Mouse (Mus musculus) stomach, embryonic 15.5 days (tissue): Measurements from ENCODE around the gene Hist1h2bn. TPM values are rescaled to one million over a fixed set of nuclear protein-coding genes. Genes with fewer than 3 reads are reported as not detected.
"Not testable (repeated sequence)": the region's sequence is repeated elsewhere in the genome, so short reads cannot be mapped to it uniquely, and the experiment has no call there.

Experiments
- ATAC-seq: fragments of 200-750 bp; cut with Nextera tagmentation; 2 replicates; pipeline ENCODE4 v1.8.0; 2017; ENCODE audit warnings: low read depth, moderate number of reproducible peaks, moderate TSS enrichment; ENCODE audit not compliant: insufficient read depth, low FRiP score
- H3K27ac ChIP-seq: fragments of 300-500 bp; sonication (generic); 2 replicates; pipeline ENCODE4 v1.5.1; 2015; ENCODE audit warnings: mild to moderate bottlenecking, inconsistent platforms
- H3K27me3 ChIP-seq: fragments of 300-500 bp; sonication (generic); replicated peaks from 2 replicates; pipeline ENCODE4 v1.6.1; 2015; ENCODE audit warnings: inconsistent platforms
- H3K36me3 ChIP-seq: fragments of 300-500 bp; sonication (generic); 2 replicates; pipeline ENCODE4 v1.6.1; 2015; ENCODE audit warnings: inconsistent platforms
- H3K4me1 ChIP-seq: fragments of 300-500 bp; sonication (generic); 2 replicates; pipeline ENCODE4 v1.6.1; 2015; ENCODE audit warnings: inconsistent platforms
- H3K4me2 ChIP-seq: fragments of 300-500 bp; sonication (generic); 2 replicates; pipeline ENCODE4 v1.6.1; 2015; ENCODE audit warnings: mild to moderate bottlenecking, inconsistent platforms
- H3K4me3 ChIP-seq: fragments of 300-500 bp; sonication (generic); replicated peaks from 2 replicates; pipeline ENCODE4 v1.5.1; 2015; ENCODE audit warnings: inconsistent platforms
- H3K9ac ChIP-seq: fragments of 300-500 bp; sonication (generic); 2 replicates; pipeline ENCODE4 v1.6.1; 2015; ENCODE audit warnings: inconsistent platforms
- H3K9me3 ChIP-seq: fragments of 300-500 bp; sonication (generic); 2 replicates; pipeline ENCODE4 v1.6.1; 2016; ENCODE audit warnings: inconsistent platforms
- WGBS: fragments of 180-500 bp; shearing (Covaris S2); methylation state at CpG from one replicate; pipeline ENCODE4 v1.1.7; 2015; 5-methylcytosine and 5-hydroxymethylcytosine counted together
- polyA plus RNA-seq: library from polyadenylated mRNA; unstranded; fragments of >200 nt; fragmentation: Nextera tagmentation; extraction: Ambion mirVana; gene quantifications from 2 replicates; pipeline ENCODE4 v1.2.1, GENCODE M21; 2015

Gene Hist1h2bn
- polyA plus RNA-seq: 3.3 and 6.0 TPM in 2 replicates

DNA sequence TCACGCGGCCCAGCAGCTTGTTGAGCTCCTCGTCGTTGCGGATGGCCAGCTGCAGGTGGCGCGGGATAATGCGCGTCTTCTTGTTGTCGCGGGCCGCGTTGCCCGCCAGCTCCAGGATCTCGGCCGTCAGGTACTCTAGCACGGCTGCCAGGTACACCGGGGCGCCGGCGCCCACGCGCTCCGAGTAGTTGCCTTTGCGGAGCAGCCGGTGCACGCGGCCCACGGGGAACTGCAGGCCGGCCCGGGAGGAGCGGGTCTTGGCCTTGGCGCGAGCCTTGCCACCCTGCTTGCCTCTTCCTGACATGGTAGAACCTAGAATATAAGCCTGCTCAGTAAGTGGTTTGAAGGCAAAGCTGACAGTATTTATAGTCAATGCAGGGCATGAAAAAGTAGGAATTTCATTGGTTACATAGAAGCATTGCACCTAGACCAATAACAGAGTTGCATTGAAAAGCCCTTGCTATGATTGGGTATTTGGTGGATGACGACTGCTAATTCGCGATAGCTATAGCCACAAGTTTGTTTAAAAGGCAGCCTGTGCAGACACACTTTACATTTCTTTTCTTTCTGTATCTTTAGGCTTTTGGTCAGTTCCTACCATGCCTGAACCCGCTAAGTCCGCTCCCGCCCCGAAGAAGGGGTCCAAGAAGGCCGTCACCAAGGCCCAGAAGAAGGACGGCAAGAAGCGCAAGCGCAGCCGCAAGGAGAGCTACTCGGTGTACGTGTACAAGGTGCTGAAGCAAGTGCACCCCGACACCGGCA lies at the start of gene Hist1h2bn, which contains the start of gene Hist1h2ak:
Gene Hist1h2bn (plus strand): TSS at position 600 of the 762 bp plus-strand sequence.
Gene Hist1h2ak (minus strand): TSS at position 304 of the 762 bp plus-strand sequence.
- WGBS: under 1% methylated on average over 43 of the region's 50 CpGs
- peak within 1 kb of the TSS; percentile 39; the same call in 1 of the 2 replicates for H3K9ac ChIP-seq
- peak; percentile 91 for ATAC-seq

DNA sequence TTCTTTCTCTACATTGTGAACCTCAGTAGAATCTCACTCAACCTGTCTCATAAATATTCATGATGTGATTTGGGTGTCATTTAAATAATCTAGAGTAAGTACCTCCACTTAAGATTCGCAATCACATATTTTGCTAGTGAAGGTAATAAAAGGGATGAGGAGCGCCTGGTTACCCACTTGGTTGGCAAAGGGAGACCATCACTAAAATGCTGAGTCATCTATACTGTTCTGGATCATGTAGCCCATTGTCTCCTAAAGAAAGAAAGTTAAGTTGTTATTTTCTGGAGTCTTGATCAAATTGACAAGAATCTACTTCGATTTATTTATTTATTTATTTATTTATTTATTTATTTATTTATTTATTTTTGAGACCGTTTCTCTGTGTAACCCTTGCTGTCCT lies 47.3 kb upstream of the Hist1h2bn start:
- WGBS: 71% methylated on average over 4 of the region's 4 CpGs
- Histone ChIP-seq H3K4me1 (no peaks in the 10 kb centered on the region), H3K27me3 (no peaks in the 10 kb centered on the region), H3K27ac (no peak overlapping the region), H3K9me3 (no peaks in the 10 kb centered on the region), H3K36me3 (no peaks in the 10 kb centered on the region), H3K4me3 (no peak overlapping the region), H3K9ac (no peak overlapping the region), H3K4me2 (no peak overlapping the region)
- no peak for ATAC-seq

More for the DNA sequence above, at the start of gene Hist1h2bn, which contains the start of gene Hist1h2ak:
- not testable (repeated sequence) for H3K9me3 ChIP-seq, H3K36me3 ChIP-seq, H3K4me1 ChIP-seq, H3K27me3 ChIP-seq
- Histone ChIP-seq H3K4me3 (peak within 1 kb of the TSS; percentile 47), H3K4me2 (peak within 1 kb of the TSS; percentile 70), H3K27ac (peak within 1 kb of the TSS; percentile 94)

DNA sequence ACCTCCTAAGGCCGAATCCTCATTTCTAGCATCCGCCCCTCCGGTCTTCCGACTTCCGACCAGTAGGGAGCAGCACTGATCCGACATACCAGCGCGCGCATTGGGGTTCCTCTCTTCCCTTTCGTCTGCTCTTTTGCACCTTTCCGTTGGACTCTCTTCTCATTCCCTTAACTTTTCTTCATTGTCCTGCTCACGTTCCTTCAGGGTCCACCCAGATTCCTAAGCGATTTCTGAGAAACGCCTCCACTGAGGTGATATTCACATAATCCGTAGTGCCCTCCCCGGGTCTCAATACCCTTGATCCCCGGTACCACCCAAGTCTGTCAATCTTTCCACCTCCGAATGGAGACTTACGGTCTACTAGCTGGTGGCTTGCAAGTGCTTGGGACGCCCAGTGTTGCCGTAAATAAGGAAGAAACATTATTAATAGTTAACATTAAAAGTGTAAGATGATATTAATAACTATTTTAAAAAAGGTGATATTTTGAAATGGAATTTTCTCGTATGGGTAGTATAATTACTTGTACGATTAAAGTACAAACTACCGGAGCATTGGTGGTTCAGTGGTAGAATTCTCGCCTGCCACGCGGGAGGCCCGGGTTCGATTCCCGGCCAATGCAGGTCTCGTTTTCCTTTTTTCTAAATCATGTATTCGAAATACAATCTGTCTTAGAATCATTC lies 43.8 kb upstream of the Hist1h2bn start:
- Histone ChIP-seq H3K9me3 (no peaks in the 10 kb centered on the region), H3K4me3 (peak overlapping the region; percentile 72), H3K4me2 (peak overlapping the region; percentile 40), H3K27me3 (no peaks in the 10 kb centered on the region), H3K4me1 (peaks cover 4% of the 10 kb centered on the region), H3K36me3 (no peaks in the 10 kb centered on the region), H3K9ac (no peak overlapping the region), H3K27ac (peak overlapping the region; percentile 89)
- WGBS: 0% methylated on average over 32 of the region's 32 CpGs
- ATAC-seq: peak; percentile 68

DNA sequence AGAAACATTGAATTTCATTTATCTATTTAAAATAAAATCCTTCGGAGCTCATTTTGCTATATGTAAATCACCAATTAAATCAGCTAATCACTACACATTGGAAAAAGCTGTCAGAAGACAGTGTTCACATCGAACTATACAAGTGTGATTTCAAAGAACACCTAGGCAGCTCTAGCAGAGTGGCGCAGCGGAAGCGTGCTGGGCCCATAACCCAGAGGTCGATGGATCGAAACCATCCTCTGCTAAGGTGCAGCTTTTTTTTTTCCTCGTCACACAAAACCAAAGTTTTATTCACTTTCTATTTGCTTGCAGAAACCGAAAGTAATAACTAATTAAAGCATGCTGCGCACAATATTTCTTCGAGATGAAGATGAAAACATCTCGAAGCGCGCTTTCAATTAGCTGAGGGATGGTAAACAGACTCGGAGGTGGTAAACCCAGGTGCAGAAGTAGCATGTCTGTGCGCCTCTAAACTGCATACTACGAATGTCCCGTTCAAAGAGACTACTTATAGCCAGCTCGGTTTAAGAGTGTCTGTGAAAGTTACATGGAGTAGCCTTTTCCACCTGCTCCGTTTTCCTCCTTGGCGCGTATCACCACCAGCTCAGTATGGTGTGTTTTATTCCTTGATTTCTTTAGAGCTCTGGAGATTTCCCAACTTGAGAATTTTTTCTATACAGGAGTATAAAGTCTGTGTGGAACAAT lies 43.0 kb upstream of the Hist1h2bn start:
- 2% methylated on average over 22 of the region's 22 CpGs for WGBS
- H3K4me2 ChIP-seq: peak overlapping the region; percentile 69
- H3K27ac ChIP-seq: peak overlapping the region; percentile 57; the same call in 1 of the 2 replicates

DNA sequence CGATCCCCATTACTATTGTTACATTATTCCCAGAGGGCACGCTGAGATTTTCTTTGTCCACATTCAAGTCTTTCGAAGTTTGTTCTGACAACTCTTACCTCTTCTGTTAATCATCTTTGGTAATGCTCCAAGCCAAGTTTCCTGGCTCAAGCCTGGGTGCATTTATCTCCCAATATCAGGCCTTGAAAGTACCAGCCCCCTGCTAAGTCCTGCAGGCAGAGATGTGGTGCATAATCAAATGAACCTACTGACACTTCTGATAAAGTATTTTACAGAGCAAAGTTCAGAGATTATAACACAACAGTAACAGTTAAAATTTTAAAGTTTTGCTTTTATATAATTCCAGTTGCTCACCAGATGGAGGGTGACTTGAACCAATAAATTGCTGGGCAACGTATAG lies 42.2 kb upstream of the Hist1h2bn start:
- H3K4me2 ChIP-seq: peak overlapping the region; percentile 69
- H3K4me1 ChIP-seq: peaks cover 8% of the 10 kb centered on the region
- no peak for ATAC-seq
- H3K4me3 ChIP-seq: peak overlapping the region; percentile 46
- no peaks in the 10 kb centered on the region for H3K36me3 ChIP-seq
- no peak overlapping the region for H3K9ac ChIP-seq
- H3K27ac ChIP-seq: no peak overlapping the region
- H3K27me3 ChIP-seq: no peaks in the 10 kb centered on the region
- WGBS: 27% methylated on average over 4 of the region's 4 CpGs
- no peaks in the 10 kb centered on the region for H3K9me3 ChIP-seq

More for the DNA sequence above, 43.0 kb upstream of the Hist1h2bn start:
- Histone ChIP-seq H3K4me3 (peak overlapping the region; percentile 46), H3K27me3 (no peaks in the 10 kb centered on the region), H3K9me3 (no peaks in the 10 kb centered on the region), H3K4me1 (peaks cover 8% of the 10 kb centered on the region), H3K36me3 (no peaks in the 10 kb centered on the region), H3K9ac (peak overlapping the region; percentile 45)
- ATAC-seq: peak; percentile 78

DNA sequence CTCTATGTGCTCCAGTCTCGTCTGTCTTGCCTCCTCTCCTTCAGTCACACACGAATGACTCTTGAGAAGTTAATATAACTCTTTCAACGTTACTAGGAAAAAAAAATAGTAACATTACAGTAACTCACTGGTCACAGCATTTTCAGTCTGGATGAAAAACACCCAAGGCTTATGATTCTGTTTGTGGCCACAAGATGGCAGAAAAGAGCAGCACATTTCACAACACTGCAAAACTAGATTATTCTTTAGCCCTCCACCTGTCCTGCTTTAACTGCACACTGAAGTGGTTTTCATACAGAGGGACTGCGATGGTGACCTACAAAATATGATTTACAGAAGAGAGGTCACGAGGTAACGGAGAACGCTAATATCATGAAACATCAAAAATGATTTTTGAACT lies 39.2 kb upstream of the Hist1h2bn start:
- ATAC-seq: no peak
- H3K4me3 ChIP-seq: peak overlapping the region; percentile 46
- under 1% methylated on average over 7 of the region's 7 CpGs for WGBS
- H3K27me3 ChIP-seq: no peaks in the 10 kb centered on the region
- H3K9ac ChIP-seq: 0 out of 2 replicates have a peak overlapping the region, but pooled peaks have one; percentile 38
- H3K27ac ChIP-seq: peak overlapping the region; percentile 92
- H3K9me3 ChIP-seq: no peaks in the 10 kb centered on the region
- H3K36me3 ChIP-seq: no peaks in the 10 kb centered on the region
- H3K4me1 ChIP-seq: peaks cover 18% of the 10 kb centered on the region
- H3K4me2 ChIP-seq: peak overlapping the region; percentile 69

DNA sequence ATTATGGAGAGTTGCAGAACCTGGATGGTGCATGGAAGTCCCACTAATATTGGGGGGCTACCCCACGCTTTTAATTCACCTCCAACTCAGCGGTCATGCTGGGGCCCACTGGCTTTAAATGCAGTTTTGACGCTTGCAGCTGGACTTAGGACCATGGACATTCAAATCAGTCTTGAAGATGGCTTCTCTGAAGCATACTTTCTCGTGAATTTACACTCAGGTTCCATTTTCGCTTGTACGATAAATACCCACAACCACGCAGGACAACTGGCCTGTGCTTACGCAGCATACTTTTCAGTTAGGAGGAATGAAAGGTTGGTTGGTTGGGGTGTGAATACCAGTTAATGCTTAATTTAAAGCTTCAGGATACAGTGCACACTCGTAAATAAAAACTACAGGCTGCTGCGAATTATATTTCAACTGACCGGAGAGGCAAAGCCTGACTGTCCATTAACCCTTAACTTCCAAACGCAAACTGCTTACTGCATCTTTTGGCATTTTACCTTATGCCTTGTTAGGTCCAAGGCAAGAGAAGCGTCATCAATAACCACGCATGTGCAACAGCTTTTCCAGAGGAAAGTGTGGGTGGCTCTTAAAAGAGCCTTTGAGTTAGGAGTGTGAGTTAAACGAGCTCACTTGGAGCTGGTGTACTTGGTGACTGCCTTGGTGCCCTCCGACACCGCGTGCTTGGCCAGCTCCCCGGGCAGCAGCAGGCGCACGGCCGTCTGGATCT lies 38.6 kb upstream of the Hist1h2bn start:
- Histone ChIP-seq H3K4me3 (peak overlapping the region; percentile 46), H3K27me3 (no peaks in the 10 kb centered on the region), H3K4me1 (peaks cover 18% of the 10 kb centered on the region), H3K27ac (peak overlapping the region; percentile 92), H3K9me3 (no peaks in the 10 kb centered on the region), H3K4me2 (peak overlapping the region; percentile 69), H3K9ac (peak overlapping the region; percentile 38; the same call in 1 of the 2 replicates), H3K36me3 (no peaks in the 10 kb centered on the region)
- under 1% methylated on average over 22 of the region's 22 CpGs for WGBS
- no peak for ATAC-seq

DNA sequence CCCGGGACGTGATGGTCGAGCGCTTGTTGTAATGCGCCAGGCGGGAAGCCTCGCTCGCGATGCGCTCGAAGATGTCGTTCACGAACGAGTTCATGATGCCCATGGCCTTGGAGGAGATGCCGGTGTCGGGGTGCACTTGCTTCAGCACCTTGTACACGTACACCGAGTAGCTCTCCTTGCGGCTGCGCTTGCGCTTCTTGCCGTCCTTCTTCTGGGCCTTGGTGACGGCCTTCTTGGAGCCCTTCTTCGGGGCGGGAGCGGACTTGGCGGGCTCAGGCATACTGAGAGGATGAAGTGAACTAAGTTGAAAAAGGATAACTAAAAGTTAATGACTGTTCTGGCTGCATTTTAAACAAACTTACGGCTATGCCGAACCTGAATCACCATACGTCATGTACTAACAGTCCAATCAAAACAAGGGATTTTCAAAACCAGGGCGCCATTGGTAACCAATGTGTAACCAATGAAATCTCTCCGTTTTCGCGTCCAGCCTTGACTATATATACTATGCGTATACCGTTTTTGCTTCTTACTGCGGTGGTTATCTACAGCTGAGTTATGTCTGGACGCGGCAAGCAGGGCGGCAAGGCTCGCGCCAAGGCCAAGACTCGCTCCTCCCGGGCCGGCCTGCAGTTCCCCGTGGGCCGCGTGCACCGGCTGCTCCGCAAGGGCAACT lies 37.9 kb upstream of the Hist1h2bn start, which contains the start of the genes Hist1h2bl and Hist1h2ai:
Gene Hist1h2bl (minus strand): TSS at position 280 of the 676 bp plus-strand sequence.
Gene Hist1h2ai (plus strand): TSS at position 559 of the 676 bp plus-strand sequence.
- H3K4me2 ChIP-seq: peak within 1 kb of the TSS; percentile 69
- not testable (repeated sequence) for H3K36me3 ChIP-seq, H3K27me3 ChIP-seq, H3K9me3 ChIP-seq
- peaks cover 21% of the 10 kb centered on the region for H3K4me1 ChIP-seq
- peak; percentile 89 for ATAC-seq
- H3K27ac ChIP-seq: peak within 1 kb of the TSS; percentile 96
- WGBS: under 1% methylated on average over 36 of the region's 50 CpGs
- H3K9ac ChIP-seq: peak within 1 kb of the TSS; percentile 50
- peak within 1 kb of the TSS; percentile 46 for H3K4me3 ChIP-seq

DNA sequence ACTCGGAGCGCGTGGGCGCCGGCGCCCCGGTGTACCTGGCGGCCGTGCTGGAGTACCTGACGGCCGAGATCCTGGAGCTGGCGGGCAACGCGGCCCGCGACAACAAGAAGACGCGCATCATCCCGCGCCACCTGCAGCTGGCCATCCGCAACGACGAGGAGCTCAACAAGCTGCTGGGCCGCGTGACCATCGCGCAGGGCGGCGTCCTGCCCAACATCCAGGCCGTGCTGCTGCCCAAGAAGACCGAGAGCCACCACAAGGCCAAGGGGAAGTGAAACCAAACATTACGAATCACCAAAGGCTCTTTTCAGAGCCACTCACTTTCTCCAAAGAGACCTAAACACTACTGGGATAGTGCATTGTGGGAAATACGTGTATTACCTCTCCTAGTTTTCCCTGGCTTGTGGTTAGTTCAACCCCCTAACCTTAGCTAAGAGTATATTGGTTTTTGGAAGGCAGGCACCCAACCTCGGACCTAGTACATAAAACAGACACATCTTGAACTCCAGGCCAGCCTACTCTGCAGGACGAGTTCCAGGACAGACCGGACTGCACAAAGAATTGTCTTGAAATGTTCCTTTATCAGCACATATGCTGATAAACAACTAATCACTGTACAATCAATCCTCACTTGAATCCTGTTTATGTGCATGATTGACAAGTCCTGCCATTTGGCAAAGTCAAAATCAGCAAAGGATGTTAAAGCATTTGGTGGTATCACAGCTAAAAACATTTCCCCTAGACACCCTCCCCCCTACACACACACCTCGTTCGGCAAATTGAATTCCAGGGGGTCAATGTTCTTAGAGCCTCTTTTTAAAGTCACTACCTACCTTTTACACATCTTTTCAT lies 37.2 kb upstream of the Hist1h2bn start:
- Histone ChIP-seq H3K9ac (peak overlapping the region; percentile 50), H3K4me2 (peak overlapping the region; percentile 69), H3K27ac (peak overlapping the region; percentile 96), H3K4me3 (peak overlapping the region; percentile 46), H3K4me1 (peaks cover 21% of the 10 kb centered on the region)
- not testable (repeated sequence) for H3K27me3 ChIP-seq, ATAC-seq, H3K36me3 ChIP-seq, H3K9me3 ChIP-seq
- under 1% methylated on average over 16 of the region's 38 CpGs for WGBS
